Mouse (Mus musculus) liver, embryonic 11.5 days (tissue): Measurements from ENCODE around the gene Trem1. TPM values are rescaled to one million over a fixed set of nuclear protein-coding genes. Genes with fewer than 3 reads are reported as not detected.

ENCODE experiments used
- ATAC-seq: fragments of 200-750 bp; cut with Nextera tagmentation; replicated peaks from 2 replicates; pipeline ENCODE4 v1.8.0; 2017; ENCODE audit warnings: moderate number of reproducible peaks, mild to moderate bottlenecking, moderate TSS enrichment, moderate library complexity; ENCODE audit not compliant: low FRiP score
- DNase-seq: peaks from one replicate; pipeline ENCODE4 v3.0.0-alpha.2; 2017; ENCODE audit warnings: low spot score
- H3K27ac ChIP-seq: fragments of 300-500 bp; sonication (generic); 2 replicates; pipeline ENCODE4 v1.5.1; 2014; ENCODE audit warnings: mild to moderate bottlenecking, low read depth, low read length, control low read depth
- H3K27me3 ChIP-seq: fragments of 300-500 bp; sonication (generic); replicated peaks from 2 replicates; pipeline ENCODE4 v1.6.1; 2014; ENCODE audit warnings: low read length, mixed read lengths; ENCODE audit not compliant: control insufficient read depth, insufficient read depth
- H3K36me3 ChIP-seq: fragments of 300-500 bp; sonication (generic); 2 replicates; pipeline ENCODE4 v1.6.1; 2014; ENCODE audit warnings: mild to moderate bottlenecking, low read length, moderate library complexity, mixed read lengths; ENCODE audit not compliant: control insufficient read depth, insufficient read depth
- H3K4me1 ChIP-seq: fragments of 300-500 bp; sonication (generic); replicated peaks from 2 replicates; pipeline ENCODE4 v1.6.1; 2014; ENCODE audit warnings: low read length, mixed read lengths; ENCODE audit not compliant: control insufficient read depth, insufficient read depth
- H3K4me2 ChIP-seq: fragments of 300-500 bp; sonication (generic); 2 replicates; pipeline ENCODE4 v1.6.1; 2014; ENCODE audit warnings: mild to moderate bottlenecking, control low read depth, moderate library complexity
- H3K4me3 ChIP-seq: fragments of 300-500 bp; sonication (generic); 2 replicates; pipeline ENCODE4 v1.5.1; 2014; ENCODE audit warnings: low read depth, low read length, control low read depth
- H3K9ac ChIP-seq: fragments of 300-500 bp; sonication (generic); 2 replicates; pipeline ENCODE4 v1.6.1; 2014; ENCODE audit warnings: low read depth, low read length, control low read depth
- H3K9me3 ChIP-seq: fragments of 300-500 bp; sonication (generic); 2 replicates; pipeline ENCODE4 v1.6.1; 2016; ENCODE audit warnings: low read length, inconsistent platforms, mixed read lengths; ENCODE audit not compliant: control insufficient read depth
- WGBS: fragments of 180-500 bp; shearing (Covaris S2); extraction: QIAGEN DNeasy Blood & Tissue Kit; methylation state at CpG from one replicate; pipeline ENCODE4 v1.1.7; 2014; 5-methylcytosine and 5-hydroxymethylcytosine counted together
- polyA plus RNA-seq: library from polyadenylated mRNA; unstranded; fragments of >200 nt; fragmentation: Nextera tagmentation; extraction: Ambion mirVana; gene quantifications from 2 replicates; pipeline ENCODE4 v1.2.1, GENCODE M21; 2014

The Trem1 gene
- polyA plus RNA-seq, 1 experiment from 2014 or later: 0.89 TPM

DNA sequence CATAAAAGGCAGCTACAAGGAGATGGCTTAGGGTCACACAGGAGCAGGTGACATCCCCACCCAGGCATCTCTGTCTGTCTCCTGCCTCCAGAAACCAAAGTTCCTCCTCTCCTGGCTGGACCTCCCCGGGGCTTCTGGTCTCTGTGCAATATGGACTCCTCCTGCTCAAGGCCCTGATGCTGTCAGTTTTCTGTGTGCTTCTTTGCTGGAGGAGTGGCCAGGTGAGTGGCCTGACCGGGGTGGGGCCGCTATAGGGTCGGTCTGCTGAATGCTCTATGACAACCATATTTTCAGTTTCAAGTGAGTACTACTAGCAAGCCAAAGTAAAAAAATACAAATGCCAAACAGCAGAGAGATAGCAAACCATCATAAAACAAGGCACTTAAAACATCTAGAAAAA lies 40.0 kb downstream of the Trem1 start:
- no peak for DNase-seq
- Histone ChIP-seq H3K9me3 (no peaks in the 10 kb centered on the region), H3K4me1 (peaks cover 18% of the 10 kb centered on the region), H3K27ac (peak overlapping the region; percentile 82), H3K27me3 (no peaks in the 10 kb centered on the region), H3K36me3 (no peaks in the 10 kb centered on the region), H3K4me3 (0 out of 2 replicates have a peak overlapping the region, but pooled peaks have one; percentile 13), H3K4me2 (peak overlapping the region; percentile 58), H3K9ac (peak overlapping the region; percentile 20; the same call in 1 of the 2 replicates)
- peak; percentile 47 for ATAC-seq
- 59% methylated on average over 4 of the region's 4 CpGs for WGBS

DNA sequence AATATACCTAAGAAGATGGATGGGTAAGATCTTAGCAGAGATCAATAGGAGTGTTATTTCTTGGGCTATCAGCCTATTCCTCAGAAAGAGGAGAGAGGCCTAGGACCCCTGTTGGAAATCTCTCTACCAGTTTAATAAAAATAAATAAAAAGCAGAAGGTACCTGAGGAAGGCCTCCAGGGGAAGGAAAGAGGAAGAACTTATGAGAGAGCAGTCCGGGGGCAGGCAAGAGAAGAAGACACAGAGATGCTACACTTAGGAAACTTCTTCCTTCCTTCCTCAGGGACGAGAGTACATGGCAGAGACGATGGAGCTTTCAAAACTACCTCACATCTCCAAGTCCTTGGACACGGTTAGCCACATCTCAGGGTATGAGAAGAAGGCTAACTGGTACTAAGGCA lies 41.5 kb downstream of the Trem1 start:
- Histone ChIP-seq H3K4me3 (no peak overlapping the region), H3K9me3 (no peaks in the 10 kb centered on the region), H3K9ac (no peak overlapping the region), H3K27me3 (no peaks in the 10 kb centered on the region), H3K4me2 (no peak overlapping the region), H3K4me1 (peaks cover 9% of the 10 kb centered on the region), H3K27ac (no peak overlapping the region), H3K36me3 (no peaks in the 10 kb centered on the region)
- ATAC-seq: no peak
- 75% methylated on average over 4 of the region's 4 CpGs for WGBS
- no peak for DNase-seq

DNA sequence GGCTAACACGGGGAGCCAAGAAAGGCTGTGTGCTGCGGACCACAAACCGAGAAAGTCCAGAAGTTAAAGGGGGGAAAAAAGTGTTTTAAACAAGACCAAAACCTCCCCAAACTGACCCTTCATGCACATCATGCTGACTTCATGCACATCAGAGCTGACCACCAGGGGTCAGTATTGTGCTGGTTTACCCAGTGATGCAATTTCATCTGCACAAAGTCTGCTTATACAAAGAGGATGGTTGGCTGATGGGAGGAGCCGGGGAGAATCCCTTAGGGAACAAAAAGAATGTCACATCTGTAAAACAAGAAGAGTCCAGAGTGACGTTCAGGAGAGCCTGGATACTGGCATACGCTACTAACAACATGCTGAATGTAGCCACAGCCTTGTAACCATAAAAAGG lies 42.3 kb downstream of the Trem1 start:
- H3K27me3 ChIP-seq: no peaks in the 10 kb centered on the region
- H3K27ac ChIP-seq: no peak overlapping the region
- H3K9ac ChIP-seq: no peak overlapping the region
- no peaks in the 10 kb centered on the region for H3K9me3 ChIP-seq
- H3K4me3 ChIP-seq: no peak overlapping the region
- no peak overlapping the region for H3K4me2 ChIP-seq
- H3K36me3 ChIP-seq: no peaks in the 10 kb centered on the region
- 26% methylated on average over 6 of the region's 6 CpGs for WGBS
- peak; percentile 69 for DNase-seq
- no peak for ATAC-seq
- H3K4me1 ChIP-seq: peaks cover 9% of the 10 kb centered on the region

DNA sequence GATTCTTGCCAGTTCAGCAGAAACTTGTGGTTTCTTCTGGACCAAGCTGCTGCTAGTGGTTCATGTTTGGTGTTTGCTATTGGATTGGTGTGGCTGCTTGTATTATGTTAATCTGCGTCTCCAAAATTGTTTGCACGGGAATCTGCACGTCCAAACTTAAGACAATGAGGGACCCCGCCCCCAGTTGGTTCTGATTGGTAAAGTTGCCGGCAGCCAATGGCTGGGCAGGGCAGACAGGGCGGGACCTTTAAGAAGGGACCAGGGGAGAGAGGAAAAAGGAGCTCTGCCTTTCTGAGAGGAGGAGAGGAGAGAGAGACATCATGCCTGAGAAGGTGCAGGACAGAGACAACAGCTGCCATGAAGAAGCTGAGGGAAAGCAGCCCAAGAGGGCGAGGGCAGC lies 43.2 kb downstream of the Trem1 start:
- Histone ChIP-seq H3K27ac (no peak overlapping the region), H3K27me3 (no peaks in the 10 kb centered on the region), H3K4me3 (no peak overlapping the region), H3K9ac (no peak overlapping the region), H3K36me3 (no peaks in the 10 kb centered on the region), H3K4me2 (peak overlapping the region; percentile 10), H3K4me1 (peaks cover 9% of the 10 kb centered on the region), H3K9me3 (no peaks in the 10 kb centered on the region)
- WGBS: 40% methylated on average over 7 of the region's 7 CpGs
- 0 out of 2 replicates have a peak, but pooled peaks have one; percentile 38 for ATAC-seq
- no peak for DNase-seq

DNA sequence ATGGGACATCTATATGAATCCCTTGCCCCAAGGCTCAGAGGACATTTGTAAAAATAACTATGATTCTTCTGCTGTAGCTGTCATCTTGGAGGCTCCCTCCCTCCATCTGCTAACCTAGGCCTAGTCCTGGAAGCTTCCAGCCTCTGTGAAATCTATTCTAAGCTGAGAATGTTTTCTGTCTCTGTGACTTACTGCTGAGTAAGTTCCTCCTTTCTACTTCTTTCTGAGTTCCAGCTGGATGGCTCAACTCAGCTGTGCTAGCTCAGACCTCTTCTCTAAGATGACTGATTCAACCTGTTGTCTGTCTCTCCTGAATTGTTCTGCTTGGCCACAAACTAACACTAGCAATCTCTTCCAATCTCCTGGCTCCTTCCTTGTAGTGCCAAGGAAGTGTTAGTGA lies 45.8 kb downstream of the Trem1 start:
- H3K9ac ChIP-seq: no peak overlapping the region
- no peak overlapping the region for H3K4me3 ChIP-seq
- H3K4me1 ChIP-seq: peaks cover 12% of the 10 kb centered on the region
- ATAC-seq (no peak), DNase-seq (no peak)
- H3K27me3 ChIP-seq: no peaks in the 10 kb centered on the region
- no peaks in the 10 kb centered on the region for H3K36me3 ChIP-seq
- H3K27ac ChIP-seq: no peak overlapping the region
- no peak overlapping the region for H3K4me2 ChIP-seq
- no peaks in the 10 kb centered on the region for H3K9me3 ChIP-seq

DNA sequence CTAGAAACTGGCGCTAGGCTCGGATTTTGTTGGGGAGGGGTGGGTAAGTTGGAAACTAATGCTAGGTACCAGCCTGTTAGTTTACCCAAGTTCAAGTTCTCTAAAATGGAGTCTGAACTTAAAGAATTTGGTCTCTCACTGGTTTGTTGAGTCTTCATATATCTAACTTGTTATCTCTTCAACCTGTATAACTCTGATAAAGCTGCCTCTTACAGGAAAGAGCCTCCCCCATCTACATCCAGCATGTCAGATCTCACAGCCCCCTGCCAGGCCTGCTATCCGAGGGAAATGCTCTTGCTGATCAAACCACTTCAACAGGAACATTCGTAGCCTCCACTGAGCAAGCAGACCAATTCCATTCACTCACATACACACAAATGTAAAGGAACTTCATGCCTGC lies 46.4 kb downstream of the Trem1 start:
- Histone ChIP-seq H3K27me3 (no peaks in the 10 kb centered on the region), H3K9ac (no peak overlapping the region), H3K27ac (no peak overlapping the region), H3K4me2 (no peak overlapping the region), H3K36me3 (no peaks in the 10 kb centered on the region), H3K4me1 (peaks cover 12% of the 10 kb centered on the region), H3K9me3 (no peaks in the 10 kb centered on the region), H3K4me3 (no peak overlapping the region)
- no peak for ATAC-seq
- WGBS: 64% methylated on average over 4 of the region's 4 CpGs
- no peak for DNase-seq

DNA sequence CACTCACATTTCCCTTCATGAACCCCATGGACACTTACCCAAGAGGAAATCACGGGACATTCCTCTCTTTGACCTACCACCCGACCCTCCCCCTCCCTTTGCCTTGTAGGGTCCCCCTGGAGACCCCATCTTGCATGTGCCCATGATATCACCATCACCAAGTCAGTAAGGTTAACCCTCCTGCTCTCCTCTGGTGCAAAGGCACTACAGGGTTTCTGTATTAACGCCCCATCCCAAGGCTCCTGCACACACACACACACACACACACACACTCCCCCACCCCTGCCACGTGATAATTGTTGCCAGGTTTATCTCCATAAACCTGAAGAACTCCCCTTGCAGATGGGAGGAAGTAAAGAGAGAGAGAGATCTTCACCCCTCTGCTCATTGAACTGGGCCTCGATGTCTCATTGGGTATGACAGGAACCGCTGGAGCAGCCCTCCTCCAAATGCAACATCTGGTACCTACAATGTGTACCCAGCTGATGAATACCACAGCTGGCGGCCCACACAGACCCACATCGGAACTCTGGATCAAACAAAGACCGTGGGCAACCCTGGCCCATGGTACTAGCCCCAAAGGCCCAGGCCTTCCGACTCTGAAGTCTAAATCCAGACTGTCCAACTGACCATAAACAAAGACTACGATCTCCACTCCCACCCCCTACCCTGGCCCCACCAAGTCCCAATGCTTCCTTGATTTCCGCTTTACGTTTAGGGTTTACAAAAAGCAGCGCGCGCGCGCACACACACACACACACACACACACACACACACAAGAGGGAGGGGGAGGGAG lies 48.6 kb downstream of the Trem1 start:
- no peaks in the 10 kb centered on the region for H3K9me3 ChIP-seq
- peak overlapping the region; percentile 75 for H3K4me2 ChIP-seq
- H3K4me3 ChIP-seq: peak overlapping the region; percentile 49
- no peaks in the 10 kb centered on the region for H3K36me3 ChIP-seq
- WGBS: 31% methylated on average over 18 of the region's 18 CpGs
- H3K4me1 ChIP-seq: peaks cover 12% of the 10 kb centered on the region
- ATAC-seq: peak; percentile 56
- no peak for DNase-seq
- peak overlapping the region; percentile 72 for H3K9ac ChIP-seq
- H3K27me3 ChIP-seq: no peaks in the 10 kb centered on the region
- H3K27ac ChIP-seq: peak overlapping the region; percentile 57

DNA sequence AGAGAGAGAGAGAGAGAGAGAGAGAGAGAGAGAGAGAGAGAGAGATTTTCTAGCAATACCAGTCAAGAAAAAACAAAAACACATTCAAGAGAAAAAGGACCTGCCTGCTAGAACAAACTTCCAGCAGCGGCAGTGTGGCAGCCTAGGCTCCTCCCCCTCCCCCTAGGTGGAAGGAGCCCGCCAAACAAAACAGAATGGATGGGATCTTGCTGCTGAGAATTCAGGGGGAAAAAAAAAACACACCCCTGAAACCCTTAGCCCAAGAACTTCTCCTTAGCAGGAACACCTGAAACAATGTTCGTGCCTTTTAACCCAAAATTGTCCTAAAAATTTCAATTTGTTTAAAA lies 49.1 kb downstream of the Trem1 start:
- ATAC-seq (peak; percentile 65), DNase-seq (no peak)
- Histone ChIP-seq H3K9ac (peak overlapping the region; percentile 72), H3K27ac (peak overlapping the region; percentile 57), H3K4me2 (peak overlapping the region; percentile 75), H3K4me1 (peaks cover 12% of the 10 kb centered on the region), H3K36me3 (no peaks in the 10 kb centered on the region), H3K27me3 (no peaks in the 10 kb centered on the region), H3K9me3 (no peaks in the 10 kb centered on the region), H3K4me3 (peak overlapping the region; percentile 49)
- 5% methylated on average over 3 of the region's 3 CpGs for WGBS

DNA sequence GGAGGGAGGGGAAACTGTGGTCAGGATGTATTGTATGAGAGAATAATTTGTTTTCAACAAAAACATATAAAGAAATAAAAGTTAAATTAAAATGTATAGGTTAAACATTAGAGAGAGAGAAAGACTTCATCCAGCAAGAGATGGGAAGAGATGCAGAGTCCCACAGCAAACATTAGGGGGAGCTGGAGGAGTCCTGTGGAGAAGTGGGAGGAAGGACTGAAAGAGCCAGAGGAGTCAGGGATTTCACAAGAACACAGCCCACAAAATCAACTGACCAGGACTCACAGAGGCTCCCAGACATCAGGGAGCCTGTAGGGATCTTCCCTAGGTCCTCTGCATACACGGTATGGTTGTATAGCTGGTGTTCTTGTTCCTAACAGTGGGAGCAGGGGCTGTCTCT lies 54.2 kb downstream of the Trem1 start:
- ATAC-seq: no peak

More for the DNA sequence above, 54.2 kb downstream of the Trem1 start:
- H3K9ac ChIP-seq: no peak overlapping the region
- H3K4me2 ChIP-seq: no peak overlapping the region
- H3K27me3 ChIP-seq: no peaks in the 10 kb centered on the region
- H3K36me3 ChIP-seq: no peaks in the 10 kb centered on the region
- 30% methylated on average over 1 of the region's 1 CpGs for WGBS
- no peak for DNase-seq
- H3K4me1 ChIP-seq: peaks cover 5% of the 10 kb centered on the region; the same call in 1 of the 2 replicates
- H3K9me3 ChIP-seq: no peaks in the 10 kb centered on the region
- H3K27ac ChIP-seq: no peak overlapping the region
- H3K4me3 ChIP-seq: no peak overlapping the region
